Mouse (Mus musculus): ENCODE measurements around the gene 4930595D18Rik. TPM values are rescaled to one million over a fixed set of nuclear protein-coding genes. Genes with fewer than 3 reads are reported as not detected.
A peak's percentile ranks its signal among the peaks of the same experiment; 100 is the strongest.

The 4930595D18Rik gene
- polyA plus RNA-seq (2015; fragmentation: Nextera tagmentation; extraction: Ambion mirVana), result not detected in 2 replicates

DNA sequence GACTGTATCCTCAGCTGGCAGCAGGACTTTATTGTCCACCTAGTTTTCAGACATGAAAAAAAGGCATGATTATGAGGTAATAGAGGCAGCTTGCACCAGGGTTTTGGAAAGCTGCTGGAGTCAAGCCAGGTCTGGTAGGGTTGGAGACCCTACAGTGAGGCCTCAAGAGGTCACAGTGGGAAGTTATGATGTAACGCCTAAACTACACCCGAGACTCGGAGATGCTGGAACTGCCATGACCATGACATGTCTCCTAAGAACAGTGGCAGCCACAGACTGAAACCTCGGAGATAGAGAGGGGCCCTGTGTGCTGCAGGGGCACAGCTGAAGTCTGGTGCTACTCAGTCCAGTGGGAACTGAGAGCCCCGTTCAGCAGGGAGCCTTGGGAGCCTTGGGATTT is at the start of gene 4930595D18Rik:
Gene 4930595D18Rik (minus strand): TSS at position 16 of the 400 bp plus-strand sequence.
- no peak within 1 kb of the TSS for H3K9ac ChIP-seq (ENCODE audit: low read length)
- 60% methylated on average over 5 of the region's 5 CpGs for WGBS
- no peak within 1 kb of the TSS for H3K4me3 ChIP-seq (ENCODE audit: low read depth, low read length)
- no peak within 1 kb of the TSS for H3K4me2 ChIP-seq (replicated peaks; ENCODE audit: low read depth)
- H3K27ac ChIP-seq (replicated peaks), result no peak within 1 kb of the TSS
- DNase-seq (ENCODE audit: low spot score), result no peak
- no peaks in the 10 kb centered on the region for H3K9me3 ChIP-seq (ENCODE audit: control insufficient read depth, low read length)
- H3K36me3 ChIP-seq (ENCODE audit: control insufficient read depth, insufficient read depth, low read length), result no peaks in the 10 kb centered on the region
- H3K4me1 ChIP-seq (replicated peaks; ENCODE audit: control insufficient read depth, insufficient read depth), result no peaks in the 10 kb centered on the region
- TF ChIP-seq EP300 (optimal IDR thresholded peaks at IDR 0.05) (no peak), CTCF (IDR thresholded peaks at IDR 0.05; ENCODE audit: low read depth) (no peak)
- no peaks in the 10 kb centered on the region for H3K27me3 ChIP-seq (ENCODE audit: control insufficient read depth, insufficient read depth, low read length)
- no peak for ATAC-seq (ENCODE audit: low FRiP score, low TSS enrichment)

DNA sequence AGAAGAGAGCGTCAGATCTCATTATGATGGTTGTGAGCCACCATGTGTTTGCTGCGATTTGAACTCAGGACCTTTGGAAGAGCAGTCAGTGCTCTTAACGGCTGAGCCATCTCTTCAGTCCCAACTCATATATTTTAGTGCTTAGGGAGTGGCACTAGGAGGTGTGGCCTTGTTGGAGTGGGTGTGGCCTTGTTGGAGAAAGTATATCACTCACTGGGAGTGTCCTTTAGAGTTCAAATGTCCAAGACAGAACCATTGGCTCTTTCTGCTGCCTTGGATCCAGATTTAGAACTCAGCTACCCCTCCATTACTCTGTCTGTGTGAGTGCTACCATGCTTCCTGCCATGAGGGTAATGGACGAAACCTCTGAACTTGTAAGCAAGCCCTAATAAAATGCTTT is 49.5 kb upstream of the 4930595D18Rik start:
- Histone ChIP-seq H3K4me3 (ENCODE audit: low read depth, low read length) (no peak overlapping the region), H3K9me3 (ENCODE audit: control insufficient read depth, low read length) (no peaks in the 10 kb centered on the region), H3K4me2 (replicated peaks; ENCODE audit: low read depth) (no peak overlapping the region), H3K27me3 (ENCODE audit: control insufficient read depth, insufficient read depth, low read length) (no peaks in the 10 kb centered on the region), H3K27ac (replicated peaks) (peak overlapping the region; percentile 67; the same call in 1 of the 2 replicates), H3K4me1 (replicated peaks; ENCODE audit: control insufficient read depth, insufficient read depth) (no peaks in the 10 kb centered on the region), H3K36me3 (ENCODE audit: control insufficient read depth, insufficient read depth, low read length) (no peaks in the 10 kb centered on the region), H3K9ac (ENCODE audit: low read length) (no peak overlapping the region)
- WGBS, result 75% methylated on average over 4 of the region's 4 CpGs
- ATAC-seq (ENCODE audit: low FRiP score, low TSS enrichment) (peak; percentile 67), DNase-seq (ENCODE audit: low spot score) (peak; percentile 26)
- TF ChIP-seq EP300 (optimal IDR thresholded peaks at IDR 0.05) (no peak), CTCF (IDR thresholded peaks at IDR 0.05; ENCODE audit: low read depth) (no peak)

DNA sequence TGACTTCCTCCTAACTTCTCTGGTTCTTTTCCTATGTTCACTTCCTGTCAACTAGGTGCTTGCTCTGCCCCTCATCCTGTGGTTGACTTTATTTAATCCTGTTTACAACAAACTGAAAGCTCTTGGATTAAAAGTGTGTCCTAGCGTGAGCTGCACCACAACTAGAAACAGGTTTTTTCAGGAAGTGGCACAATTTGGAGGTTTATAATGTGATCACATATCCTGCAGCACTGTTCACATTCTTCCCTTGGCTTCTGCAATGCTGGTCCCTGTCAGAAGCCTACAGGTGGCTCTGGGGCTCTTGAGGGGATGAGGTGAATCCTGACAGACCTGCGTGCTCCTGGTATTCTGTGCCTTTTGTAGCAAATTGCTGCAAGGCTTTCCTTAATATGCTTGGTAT is 46.5 kb upstream of the 4930595D18Rik start:
- no peaks in the 10 kb centered on the region for H3K9me3 ChIP-seq (ENCODE audit: control insufficient read depth, low read length)
- 85% methylated on average over 2 of the region's 2 CpGs for WGBS
- no peak overlapping the region for H3K4me2 ChIP-seq (replicated peaks; ENCODE audit: low read depth)
- H3K27ac ChIP-seq (replicated peaks), result no peak overlapping the region
- no peak for DNase-seq (ENCODE audit: low spot score)
- no peak for TF ChIP-seq CTCF (IDR thresholded peaks at IDR 0.05; ENCODE audit: low read depth)
- no peak for TF ChIP-seq EP300 (optimal IDR thresholded peaks at IDR 0.05)
- no peak for ATAC-seq (ENCODE audit: low FRiP score, low TSS enrichment)
- no peaks in the 10 kb centered on the region for H3K36me3 ChIP-seq (ENCODE audit: control insufficient read depth, insufficient read depth, low read length)
- no peaks in the 10 kb centered on the region for H3K4me1 ChIP-seq (replicated peaks; ENCODE audit: control insufficient read depth, insufficient read depth)
- no peak overlapping the region for H3K9ac ChIP-seq (ENCODE audit: low read length)
- no peaks in the 10 kb centered on the region for H3K27me3 ChIP-seq (ENCODE audit: control insufficient read depth, insufficient read depth, low read length)
- H3K4me3 ChIP-seq (ENCODE audit: low read depth, low read length), result no peak overlapping the region

DNA sequence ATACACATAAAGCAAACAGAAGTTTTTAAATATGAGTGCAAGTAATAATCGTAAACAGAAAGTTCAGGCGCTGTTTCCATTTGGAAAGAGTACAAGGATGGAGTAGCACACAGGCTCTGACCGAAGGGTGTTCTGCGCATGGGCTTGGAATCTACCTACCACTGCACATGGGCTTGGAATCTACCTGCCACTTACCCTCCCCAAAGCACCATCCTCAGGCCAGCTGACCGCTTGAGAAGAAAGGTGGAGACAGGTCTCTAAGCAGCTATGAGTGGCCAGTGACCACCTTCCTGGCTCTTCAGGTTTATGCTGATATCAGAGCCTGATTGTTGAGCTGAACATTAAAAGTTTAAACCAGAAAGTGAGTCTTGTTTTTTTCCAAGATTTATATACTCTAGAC is 44.2 kb upstream of the 4930595D18Rik start:
- no peak overlapping the region for H3K27ac ChIP-seq (replicated peaks)
- no peaks in the 10 kb centered on the region for H3K4me1 ChIP-seq (replicated peaks; ENCODE audit: control insufficient read depth, insufficient read depth)
- DNase-seq (ENCODE audit: low spot score), result no peak
- 84% methylated on average over 5 of the region's 5 CpGs for WGBS
- TF ChIP-seq EP300 (optimal IDR thresholded peaks at IDR 0.05) (no peak), CTCF (IDR thresholded peaks at IDR 0.05; ENCODE audit: low read depth) (no peak)
- no peaks in the 10 kb centered on the region for H3K27me3 ChIP-seq (ENCODE audit: control insufficient read depth, insufficient read depth, low read length)
- H3K4me2 ChIP-seq (replicated peaks; ENCODE audit: low read depth), result no peak overlapping the region
- no peak overlapping the region for H3K9ac ChIP-seq (ENCODE audit: low read length)
- H3K4me3 ChIP-seq (ENCODE audit: low read depth, low read length), result no peak overlapping the region
- H3K36me3 ChIP-seq (ENCODE audit: control insufficient read depth, insufficient read depth, low read length), result no peaks in the 10 kb centered on the region
- no peaks in the 10 kb centered on the region for H3K9me3 ChIP-seq (ENCODE audit: control insufficient read depth, low read length)
- no peak for ATAC-seq (ENCODE audit: low FRiP score, low TSS enrichment)

DNA sequence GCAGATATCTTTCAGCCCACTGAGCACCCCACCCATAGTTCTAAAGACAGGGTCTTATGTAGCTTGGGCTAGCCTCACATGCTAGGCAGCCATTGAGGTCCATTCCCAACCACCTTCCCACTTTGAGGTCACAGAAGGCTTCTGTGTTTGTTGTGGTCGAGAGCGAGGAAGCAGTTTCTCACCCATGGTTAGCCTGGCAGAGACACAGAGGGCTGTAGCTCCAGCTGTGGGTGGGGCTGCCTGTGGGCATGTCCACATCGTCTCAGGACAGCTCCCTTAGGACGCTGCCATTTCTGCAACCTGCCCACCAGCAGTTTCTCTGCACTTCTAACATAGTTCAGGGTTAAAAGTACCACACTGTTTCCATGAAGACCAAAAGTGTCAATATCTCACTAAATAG is 43.1 kb upstream of the 4930595D18Rik start:
- 64% methylated on average over 4 of the region's 4 CpGs for WGBS
- no peak overlapping the region for H3K4me2 ChIP-seq (replicated peaks; ENCODE audit: low read depth)
- DNase-seq (ENCODE audit: low spot score), result no peak
- H3K27ac ChIP-seq (replicated peaks), result no peak overlapping the region
- no peaks in the 10 kb centered on the region for H3K9me3 ChIP-seq (ENCODE audit: control insufficient read depth, low read length)
- no peaks in the 10 kb centered on the region for H3K4me1 ChIP-seq (replicated peaks; ENCODE audit: control insufficient read depth, insufficient read depth)
- no peak for ATAC-seq (ENCODE audit: low FRiP score, low TSS enrichment)
- H3K4me3 ChIP-seq (ENCODE audit: low read depth, low read length), result no peak overlapping the region
- no peak overlapping the region for H3K9ac ChIP-seq (ENCODE audit: low read length)
- H3K27me3 ChIP-seq (ENCODE audit: control insufficient read depth, insufficient read depth, low read length), result no peaks in the 10 kb centered on the region
- H3K36me3 ChIP-seq (ENCODE audit: control insufficient read depth, insufficient read depth, low read length), result no peaks in the 10 kb centered on the region
- no peak for TF ChIP-seq EP300 (optimal IDR thresholded peaks at IDR 0.05)
- TF ChIP-seq CTCF (IDR thresholded peaks at IDR 0.05; ENCODE audit: low read depth), result no peak

DNA sequence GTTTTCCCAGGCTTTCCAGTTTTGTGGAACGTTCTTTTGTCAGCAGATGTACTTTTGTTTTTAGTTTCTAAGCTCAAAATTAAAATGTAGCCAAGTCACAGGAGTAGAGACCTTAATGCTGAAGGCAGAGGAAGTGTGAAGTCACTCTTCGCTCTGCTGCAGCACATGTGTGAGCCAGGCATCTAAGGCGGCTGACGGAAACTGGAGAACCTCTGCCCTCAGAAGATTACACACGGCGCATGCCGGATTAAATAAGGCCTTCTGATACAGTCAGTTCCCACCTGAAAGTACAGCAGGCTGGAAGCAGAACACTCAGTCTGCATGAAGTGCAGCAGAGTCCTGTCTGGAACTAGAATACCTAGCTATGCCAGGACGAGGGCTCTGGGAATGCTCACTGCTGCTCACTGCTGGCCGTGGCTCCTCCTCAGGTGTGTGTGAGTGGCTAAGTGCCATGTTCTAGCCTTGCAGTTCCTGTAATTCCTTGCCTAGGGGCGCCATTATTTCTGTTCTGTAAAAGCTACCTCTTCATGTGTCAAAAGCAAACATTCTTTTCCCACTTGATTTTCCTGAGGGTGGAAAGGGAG is 41.0 kb upstream of the 4930595D18Rik start:
- H3K4me2 ChIP-seq (replicated peaks; ENCODE audit: low read depth), result no peak overlapping the region
- no peak overlapping the region for H3K9ac ChIP-seq (ENCODE audit: low read length)
- H3K27ac ChIP-seq (replicated peaks), result no peak overlapping the region
- H3K4me1 ChIP-seq (replicated peaks; ENCODE audit: control insufficient read depth, insufficient read depth), result no peaks in the 10 kb centered on the region
- H3K9me3 ChIP-seq (ENCODE audit: control insufficient read depth, low read length), result no peaks in the 10 kb centered on the region
- H3K4me3 ChIP-seq (ENCODE audit: low read depth, low read length), result no peak overlapping the region
- WGBS, result 52% methylated on average over 10 of the region's 10 CpGs
- no peaks in the 10 kb centered on the region for H3K27me3 ChIP-seq (ENCODE audit: control insufficient read depth, insufficient read depth, low read length)
- H3K36me3 ChIP-seq (ENCODE audit: control insufficient read depth, insufficient read depth, low read length), result 0 out of 2 replicates have a peak, but pooled peaks cover 6% of the 10 kb centered on the region
- no peak for TF ChIP-seq EP300 (optimal IDR thresholded peaks at IDR 0.05)
- TF ChIP-seq CTCF (IDR thresholded peaks at IDR 0.05; ENCODE audit: low read depth), result peak; percentile 20; the same call in 1 of the 2 replicates
- ATAC-seq (ENCODE audit: low FRiP score, low TSS enrichment), result no peak
- DNase-seq (ENCODE audit: low spot score), result no peak
